Mouse (Mus musculus): ENCODE data around the gene Nfam1.

Gene Nfam1

DNA sequence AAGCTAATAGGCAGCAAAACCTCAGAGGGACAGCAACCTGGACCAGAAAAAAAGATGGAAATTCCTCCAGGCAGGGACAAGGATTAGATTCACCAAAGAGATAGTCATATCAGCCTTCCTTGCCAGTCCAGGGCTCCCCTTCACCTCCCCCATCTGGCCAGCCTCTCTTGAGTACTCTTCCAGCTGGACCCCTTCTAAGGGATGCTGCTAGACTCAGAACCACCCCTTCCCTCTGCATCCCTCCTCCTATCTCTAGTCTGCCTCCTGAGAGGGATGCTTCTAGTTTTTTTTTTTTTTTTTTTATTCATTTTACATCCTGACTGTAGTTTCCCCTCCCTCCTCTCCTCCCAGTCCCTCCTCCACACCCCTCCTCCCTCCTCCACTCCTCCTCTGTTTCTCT is 36.7 kb downstream of the Nfam1 start:
- no peak for DNase-seq (ENCODE audit: low read depth in 2 of 2, low spot score in 2 of 2)

DNA sequence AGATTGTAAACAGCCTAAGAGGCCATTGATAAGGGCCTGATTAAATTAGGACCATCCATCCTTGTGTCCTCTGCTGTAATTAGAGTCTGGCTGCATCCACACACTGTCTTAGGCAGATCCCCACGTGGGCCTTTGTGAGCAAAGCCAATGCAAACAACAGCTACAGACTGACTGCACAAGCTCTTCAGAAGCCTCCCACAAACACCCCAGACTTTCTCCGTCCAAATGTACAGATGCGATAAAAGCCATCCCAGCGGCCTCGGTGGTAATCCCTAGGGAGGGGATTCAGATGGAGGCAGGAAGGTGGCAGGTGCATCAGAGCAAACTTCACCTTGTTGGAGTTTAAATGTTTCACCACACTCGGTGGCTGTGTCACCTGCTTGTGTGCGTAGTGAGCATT is 37.9 kb downstream of the Nfam1 start:
- no peak for DNase-seq (ENCODE audit: low read depth in 2 of 2, low spot score in 2 of 2)

DNA sequence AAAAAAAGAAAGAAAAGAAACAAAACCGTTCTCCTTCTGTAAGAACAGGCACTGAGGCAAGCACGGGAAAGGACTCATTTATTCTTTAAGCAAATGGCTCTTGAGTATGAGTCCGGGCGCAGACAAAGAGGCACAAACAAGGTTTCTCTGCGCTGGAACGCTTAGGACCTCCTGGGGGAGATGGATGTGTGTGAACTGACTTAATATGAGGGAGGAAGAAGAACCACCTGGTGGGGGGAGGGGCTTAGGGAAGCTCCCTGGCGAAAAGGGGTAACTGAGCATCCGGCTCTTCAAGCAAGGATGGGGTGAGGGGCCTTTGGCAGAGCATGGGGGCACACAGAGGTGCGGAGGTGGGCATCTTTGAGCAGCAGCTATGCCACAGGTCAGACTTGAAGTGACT is 40.2 kb downstream of the Nfam1 start:
- no peak for DNase-seq (ENCODE audit: low read depth in 2 of 2, low spot score in 2 of 2)

DNA sequence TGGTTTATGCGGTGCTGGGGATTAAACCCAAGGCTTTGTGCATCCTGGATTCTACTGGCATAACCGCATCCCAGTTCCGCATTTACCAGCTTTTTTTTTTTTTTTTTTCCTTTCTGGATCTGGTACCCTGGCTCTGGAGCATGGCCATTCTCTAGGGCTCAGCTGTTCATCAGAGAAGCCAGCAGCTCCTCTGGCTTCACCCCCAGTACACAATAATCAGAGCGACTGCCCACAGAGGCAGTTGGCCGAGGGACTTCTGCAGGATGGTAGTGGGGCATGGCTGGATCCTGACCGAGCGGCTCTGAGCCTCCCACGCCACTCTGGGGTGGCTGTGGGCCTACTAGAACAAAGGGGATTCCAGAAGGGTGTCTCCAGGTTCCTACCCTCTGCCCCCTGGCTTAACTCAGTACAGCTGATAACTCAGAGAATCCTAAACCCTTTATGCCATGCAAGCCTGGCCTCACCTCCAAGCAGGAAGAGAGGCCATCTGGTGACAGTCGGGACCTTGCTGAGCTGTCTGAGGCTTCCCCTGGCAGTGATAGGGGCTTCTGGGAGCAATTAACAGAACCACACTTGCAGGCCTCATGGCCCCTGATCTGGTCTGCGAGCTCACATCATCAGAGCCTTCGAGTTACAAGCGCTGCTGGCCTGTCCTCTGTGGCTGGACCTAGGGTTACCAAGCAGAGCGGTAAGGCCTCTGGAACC is 40.9 kb downstream of the Nfam1 start:
- DNase-seq (ENCODE audit: low read depth in 2 of 2, low spot score in 2 of 2), result no peak

DNA sequence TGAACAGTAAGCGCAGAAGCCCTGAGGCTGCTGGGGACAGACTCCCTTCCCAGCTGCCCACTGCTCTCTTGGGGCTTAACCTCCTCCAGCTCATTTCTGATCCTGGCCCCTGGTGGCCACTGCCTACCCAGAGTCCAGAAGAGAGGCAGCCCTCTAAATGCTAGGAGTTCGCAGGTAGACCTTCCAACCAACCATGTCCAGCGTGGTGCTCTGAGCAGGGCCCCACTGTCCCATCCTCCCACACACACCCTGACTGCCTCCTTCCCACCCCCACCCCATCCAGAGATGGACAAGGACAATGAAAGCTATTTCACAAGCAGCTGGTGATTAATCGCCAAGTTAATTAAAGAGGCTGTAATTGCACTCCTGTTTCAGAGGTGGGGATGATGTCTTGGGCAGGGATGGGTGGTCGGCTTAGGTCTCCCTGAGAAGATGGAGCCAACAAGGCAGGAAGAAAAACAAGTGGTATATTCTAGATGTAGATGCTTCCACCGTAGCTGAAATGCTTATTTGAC is 43.9 kb downstream of the Nfam1 start:
- DNase-seq (ENCODE audit: low read depth in 2 of 2, low spot score in 2 of 2), result no peak

DNA sequence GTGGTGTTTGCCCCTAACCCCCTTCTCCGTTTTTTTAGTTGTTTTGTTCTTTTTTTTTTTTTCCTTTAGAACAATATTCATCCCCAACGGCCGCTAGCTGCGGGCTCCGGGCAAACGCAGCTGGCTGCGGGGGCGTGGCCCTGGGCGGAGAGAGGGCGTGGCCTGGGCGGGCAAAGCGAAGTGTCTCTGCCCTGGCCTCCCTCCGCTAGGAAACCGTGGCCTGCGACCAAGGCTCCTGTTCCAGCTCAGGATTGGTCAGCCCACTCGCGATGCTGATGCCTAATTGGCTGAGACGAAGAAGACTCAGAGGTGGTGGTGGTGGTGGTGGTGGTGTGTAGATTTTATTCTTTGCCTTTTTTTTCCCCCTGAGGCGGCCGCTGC is 45.4 kb downstream of the Nfam1 start, which contains the start of gene Tcf20:
Gene Tcf20 (minus strand): TSS at position 141 of the 381 bp plus-strand sequence.
- DNase-seq (ENCODE audit: low read depth in 2 of 2, low spot score in 2 of 2), result peak; percentile 78 to 88

DNA sequence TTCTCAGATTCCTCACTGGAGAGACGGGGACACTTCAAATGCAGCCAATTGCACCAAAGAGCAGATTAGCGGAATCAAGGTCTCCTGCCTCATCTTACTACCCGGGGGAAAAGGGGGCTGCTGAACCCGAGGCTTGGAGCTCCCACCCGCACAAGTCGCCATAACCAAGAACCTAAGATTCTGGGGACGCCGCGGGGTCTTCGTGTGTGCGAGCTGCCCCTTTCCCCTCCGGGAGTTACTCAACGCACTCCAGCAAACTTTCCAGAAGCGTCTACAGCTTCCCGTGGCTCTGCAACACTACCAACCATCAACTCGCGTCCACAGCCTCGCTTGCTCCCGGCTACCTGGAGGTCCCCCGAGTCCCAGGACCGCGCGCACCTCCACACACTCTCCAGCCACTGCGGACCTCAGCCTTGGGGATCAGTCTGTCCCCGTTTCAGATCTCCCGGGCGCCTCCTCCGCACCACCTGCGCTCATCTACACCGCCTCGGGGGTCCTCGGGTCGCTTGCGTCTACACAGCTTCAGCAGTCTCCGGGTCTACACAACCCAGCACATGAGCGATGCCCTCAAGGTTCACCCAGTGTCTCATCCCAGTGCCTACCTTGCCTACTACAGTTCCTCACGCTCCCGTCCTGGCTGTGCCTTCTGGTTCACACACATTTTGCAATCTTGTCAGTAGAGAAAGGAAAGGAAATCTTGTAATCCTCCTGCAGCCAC is 45.9 kb downstream of the Nfam1 start:
- no peak for DNase-seq (ENCODE audit: low read depth in 2 of 2, low spot score in 2 of 2)

DNA sequence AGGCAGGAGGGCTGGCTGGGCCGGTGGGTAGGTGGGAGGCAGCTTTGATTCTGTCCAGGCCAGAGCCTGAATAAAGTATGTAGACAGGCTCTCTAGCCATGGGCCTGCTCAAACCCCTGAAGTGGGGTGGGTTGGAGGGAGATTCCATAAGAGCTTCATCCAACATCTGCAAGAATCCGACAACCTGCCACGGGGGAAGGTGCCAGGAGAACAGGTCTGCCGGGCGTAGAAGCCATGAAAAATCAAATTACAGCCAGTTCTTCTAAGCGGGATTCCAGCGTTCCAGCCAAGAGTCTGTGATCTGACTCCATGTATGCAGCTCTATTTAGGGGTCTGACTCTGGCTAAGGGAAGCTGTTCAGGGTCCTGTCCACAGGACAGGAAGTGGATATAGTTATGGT is 48.5 kb downstream of the Nfam1 start:
- no peak for DNase-seq (ENCODE audit: low read depth in 2 of 2, low spot score in 2 of 2)

DNA sequence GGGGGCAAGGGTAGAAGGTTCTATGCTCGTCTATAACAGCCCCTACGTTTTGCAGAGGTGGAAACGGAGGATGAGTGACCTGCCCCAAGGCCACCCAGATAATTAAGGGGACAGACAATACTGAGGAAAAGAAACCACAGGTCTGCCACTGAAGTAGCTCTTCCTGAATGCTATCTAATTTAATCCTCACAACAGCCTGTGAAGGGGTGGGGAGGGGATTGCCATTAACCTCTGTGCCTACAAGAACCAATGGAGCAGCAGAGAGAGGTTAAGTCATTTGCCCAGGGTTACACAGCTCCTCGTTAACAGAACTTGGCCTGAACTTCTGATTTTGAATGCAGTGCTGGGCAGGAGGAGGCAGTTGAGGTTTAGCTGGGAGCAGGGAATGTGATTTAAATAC is 49.0 kb downstream of the Nfam1 start:
- no peak for DNase-seq (ENCODE audit: low read depth in 2 of 2, low spot score in 2 of 2)

DNA sequence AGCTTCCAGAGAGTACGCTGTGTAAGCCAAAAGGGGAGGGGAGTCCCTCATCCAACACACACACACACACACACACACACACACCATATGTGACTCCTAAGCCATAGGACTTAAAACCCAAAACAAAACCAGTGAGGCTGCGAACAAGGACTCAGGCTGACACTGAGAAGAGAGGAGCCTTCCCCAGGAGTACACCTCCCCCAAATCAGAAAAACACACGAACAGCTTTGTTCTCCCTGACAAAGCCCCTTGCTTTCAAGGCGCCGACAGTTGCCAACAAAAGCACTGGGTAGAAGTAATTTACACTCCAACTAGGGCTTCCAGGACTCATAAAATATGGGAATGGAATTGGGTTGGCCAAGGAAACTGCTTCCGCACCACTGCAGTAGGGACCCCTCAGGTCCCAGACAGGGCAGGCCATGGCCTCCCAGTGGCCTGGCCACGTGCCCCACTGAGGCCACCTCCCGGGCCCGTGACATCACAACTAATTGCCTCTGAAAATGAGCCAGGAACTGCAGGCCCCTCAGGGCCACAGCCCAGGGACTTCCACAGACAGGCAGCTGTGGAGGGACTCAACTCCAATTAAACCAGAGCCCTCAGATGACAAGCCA is 49.6 kb downstream of the Nfam1 start:
- DNase-seq (ENCODE audit: low read depth in 2 of 2, low spot score in 2 of 2), result no peak

DNA sequence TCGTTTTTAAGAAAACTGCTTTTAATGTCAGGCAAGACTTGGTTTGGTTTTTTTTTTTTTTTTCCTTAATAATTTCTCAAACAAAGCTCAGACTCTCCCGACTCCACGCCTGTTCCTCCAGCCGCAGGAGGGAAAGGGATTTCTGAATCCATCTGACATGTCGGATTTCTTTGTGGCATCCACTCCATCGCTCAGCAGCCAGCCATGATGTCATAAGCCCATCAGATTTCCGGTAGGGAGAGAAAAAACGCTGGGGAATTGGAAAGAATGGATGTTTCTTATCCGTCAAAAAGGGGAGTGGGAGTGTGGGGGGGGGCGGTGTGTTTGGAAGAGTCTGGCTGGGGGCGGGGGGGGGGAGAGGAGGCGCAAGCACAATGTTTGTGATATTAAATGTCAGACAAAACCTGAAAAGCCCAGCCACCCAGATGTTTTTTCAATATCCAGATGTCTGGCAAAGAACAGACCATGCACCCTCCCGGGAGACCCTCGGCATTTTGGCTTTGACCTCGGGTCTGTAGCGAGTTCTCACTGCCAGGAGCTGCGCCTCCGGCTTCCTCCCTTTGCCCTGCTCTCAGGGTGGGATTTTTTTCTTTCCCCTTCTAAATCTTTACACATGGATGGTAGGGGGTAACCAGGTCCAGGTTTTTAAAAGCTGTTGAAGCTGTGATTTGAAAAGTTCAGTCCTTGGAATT is 50.2 kb downstream of the Nfam1 start:
- no peak for DNase-seq (ENCODE audit: low read depth in 2 of 2, low spot score in 2 of 2)

DNA sequence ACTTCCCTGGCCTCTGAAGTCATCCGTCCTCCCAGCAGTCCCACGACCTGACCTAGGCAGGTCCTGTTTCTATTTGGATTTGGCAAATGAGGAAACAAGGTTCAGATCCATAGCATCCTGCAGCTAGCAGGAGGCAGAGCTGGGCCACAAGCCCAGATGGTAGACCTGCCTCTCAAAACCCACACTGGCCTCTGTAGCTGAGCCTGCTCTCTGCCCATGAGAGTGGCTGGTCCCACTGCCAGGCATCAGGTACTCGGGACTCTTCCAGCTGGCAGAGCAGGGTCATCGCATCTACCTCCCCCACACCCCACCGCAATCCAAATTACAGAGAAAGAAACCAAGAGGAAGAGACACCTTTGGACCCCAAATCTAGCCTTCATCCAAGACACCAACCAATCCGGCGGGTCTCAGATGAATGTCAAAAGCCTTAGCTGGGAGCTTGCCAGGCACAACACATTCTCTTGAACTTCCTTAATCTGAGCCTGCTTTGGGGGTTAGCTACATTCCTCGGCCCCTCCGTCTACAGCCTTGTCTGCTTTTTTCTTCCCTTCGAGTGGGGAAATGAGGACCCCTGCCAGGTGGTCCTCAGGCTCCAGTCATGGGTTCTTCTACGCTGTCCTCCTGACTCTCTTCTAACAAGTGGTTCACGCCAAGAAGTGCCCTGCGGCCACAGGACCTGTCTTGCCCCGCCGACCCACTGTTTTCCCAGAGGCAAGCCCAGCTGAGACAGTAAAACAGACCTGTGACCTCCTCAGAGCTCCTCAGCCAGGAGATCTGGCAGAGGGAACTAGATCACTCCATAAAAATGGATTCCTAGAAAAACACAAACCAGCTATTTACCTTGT is 51.2 kb downstream of the Nfam1 start:
- DNase-seq (ENCODE audit: low read depth in 2 of 2, low spot score in 2 of 2), result no peak

DNA sequence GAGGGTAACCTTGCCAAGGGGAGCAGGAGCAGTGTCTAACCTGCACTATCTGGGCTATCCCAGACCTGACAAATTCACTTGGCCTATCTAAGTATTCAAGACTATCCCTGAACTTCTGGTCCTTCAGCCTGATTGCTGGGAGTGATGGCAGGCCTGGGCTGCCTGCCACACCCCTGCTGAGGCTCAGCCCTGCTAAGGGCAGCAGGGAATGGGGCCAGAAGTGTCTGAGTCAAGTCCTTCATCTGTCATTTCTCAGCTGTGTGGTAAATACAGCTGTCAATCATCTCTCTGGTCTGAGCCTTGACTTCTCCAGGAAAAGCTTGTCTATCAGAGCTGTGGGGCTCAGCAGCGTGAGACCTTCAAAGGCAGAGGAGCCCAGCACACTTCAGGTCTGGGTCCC is 53.6 kb downstream of the Nfam1 start:
- DNase-seq (ENCODE audit: low read depth in 2 of 2, low spot score in 2 of 2), result no peak

DNA sequence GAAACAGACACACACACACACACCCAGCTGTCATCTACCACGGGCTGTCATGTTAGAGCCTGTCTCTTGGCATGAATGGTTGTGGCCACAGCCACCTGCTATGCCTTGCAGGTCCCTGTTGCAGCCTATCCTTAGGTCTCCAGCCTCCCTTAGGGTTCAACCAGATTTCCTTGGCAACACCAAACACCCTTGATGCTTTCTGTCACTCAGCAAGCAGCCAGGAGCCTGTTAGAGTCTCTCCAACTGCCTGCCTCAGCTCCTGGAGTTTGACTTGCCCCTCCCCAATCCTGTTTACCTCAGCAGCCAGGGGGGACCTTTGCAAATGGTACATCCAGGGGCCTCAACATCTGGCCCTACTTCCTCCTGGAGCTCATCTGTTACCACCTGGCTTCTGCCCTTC is 58.6 kb downstream of the Nfam1 start:
- DNase-seq (ENCODE audit: low read depth in 2 of 2, low spot score in 2 of 2), result no peak

DNA sequence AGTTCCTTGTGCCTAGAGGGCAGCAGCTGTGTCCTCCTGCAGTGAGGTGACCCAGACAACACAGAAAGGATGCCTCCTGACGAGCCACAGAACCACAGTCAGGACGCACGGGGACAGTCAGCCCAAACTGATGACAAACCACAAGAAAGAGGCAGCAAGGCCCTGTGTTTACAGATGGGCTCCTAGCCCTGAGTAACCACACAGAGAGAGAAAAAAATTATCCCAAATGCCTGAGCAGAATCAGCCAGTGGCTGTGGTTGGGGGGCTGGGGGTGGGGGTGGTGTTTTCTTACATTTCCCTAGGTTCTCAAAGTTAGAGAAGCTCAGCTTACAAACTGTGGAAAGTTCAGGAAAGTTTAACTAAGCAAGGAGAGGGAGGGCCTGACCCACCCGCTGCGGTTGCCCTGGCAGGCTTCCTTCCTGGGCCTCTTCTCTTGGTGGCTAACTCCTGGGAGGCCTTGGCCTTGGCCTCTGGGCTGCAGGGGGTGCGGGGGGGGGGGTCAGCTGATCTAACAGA is 63.8 kb downstream of the Nfam1 start:
- no peak for DNase-seq (ENCODE audit: low read depth in 2 of 2, low spot score in 2 of 2)

DNA sequence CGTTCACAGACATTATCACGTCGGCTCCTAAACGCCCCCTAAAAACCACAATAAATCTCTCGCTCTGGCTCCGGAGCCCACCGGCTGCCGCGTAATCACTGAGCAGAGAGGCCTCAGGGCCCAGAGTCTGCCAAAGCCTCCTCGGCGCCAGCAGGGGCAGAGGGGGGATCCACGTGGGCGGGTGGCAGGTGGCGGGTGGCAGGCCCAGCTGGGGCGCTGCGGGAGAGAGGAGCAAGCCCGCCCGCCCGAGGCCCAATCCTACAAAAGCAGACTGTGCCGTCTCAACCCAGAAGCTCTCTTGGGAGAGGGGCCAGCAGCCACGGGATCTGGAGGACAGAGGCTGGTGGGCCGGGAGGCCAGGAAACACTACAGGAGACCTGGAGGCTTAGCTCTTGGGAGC is 64.7 kb downstream of the Nfam1 start:
- DNase-seq (ENCODE audit: low read depth in 2 of 2, low spot score in 2 of 2), result peak; percentile 30 to 36

DNA sequence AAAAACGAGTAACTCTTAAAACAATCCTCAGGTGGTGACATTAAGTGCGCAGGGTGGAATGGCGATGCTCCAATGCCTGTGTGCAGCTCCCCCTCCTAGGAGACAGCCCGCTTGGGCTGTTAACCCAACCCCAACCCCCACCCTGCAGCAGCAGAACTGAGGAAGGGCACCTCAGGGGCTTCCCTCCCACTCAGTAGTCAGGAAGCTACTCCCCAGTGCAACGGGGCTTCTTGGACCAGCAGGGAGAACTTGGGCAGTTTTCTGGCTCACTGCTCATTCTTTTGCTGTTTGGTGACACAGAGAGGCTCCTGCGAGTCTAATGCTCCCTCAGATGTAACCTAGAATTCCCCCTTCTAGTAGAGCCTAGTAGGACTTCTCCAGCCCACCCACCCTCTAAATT is 65.2 kb downstream of the Nfam1 start:
- DNase-seq (ENCODE audit: low read depth in 2 of 2, low spot score in 2 of 2), result no peak

DNA sequence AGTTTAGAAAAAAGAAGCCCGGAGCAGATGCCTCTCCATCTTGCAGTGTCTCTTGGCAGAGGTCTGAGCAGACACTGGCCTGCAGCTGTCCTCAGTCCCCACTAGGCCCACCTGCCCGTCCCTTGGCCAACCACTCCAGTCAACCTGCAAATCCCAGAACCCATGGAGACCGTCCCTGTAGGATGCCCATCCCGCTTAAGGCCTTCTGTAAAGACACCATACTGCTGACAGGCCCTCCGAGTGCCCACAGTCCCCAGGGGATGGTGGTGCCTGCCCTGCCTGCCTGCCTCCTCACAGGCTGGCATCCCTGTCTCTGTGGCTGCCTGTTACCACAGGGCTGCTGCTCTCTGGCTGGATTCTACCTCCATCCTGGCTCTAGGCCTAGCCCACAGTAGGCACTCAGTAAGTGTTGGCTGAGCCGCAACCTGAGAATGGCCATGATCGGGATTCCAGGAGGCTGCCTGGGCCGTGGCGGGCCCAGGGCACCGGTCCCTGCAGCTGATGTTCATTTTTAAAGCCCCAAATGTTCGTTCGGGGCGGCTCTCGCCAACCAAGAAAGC is 68.8 kb downstream of the Nfam1 start:
- DNase-seq (ENCODE audit: low read depth in 2 of 2, low spot score in 2 of 2), result no peak

DNA sequence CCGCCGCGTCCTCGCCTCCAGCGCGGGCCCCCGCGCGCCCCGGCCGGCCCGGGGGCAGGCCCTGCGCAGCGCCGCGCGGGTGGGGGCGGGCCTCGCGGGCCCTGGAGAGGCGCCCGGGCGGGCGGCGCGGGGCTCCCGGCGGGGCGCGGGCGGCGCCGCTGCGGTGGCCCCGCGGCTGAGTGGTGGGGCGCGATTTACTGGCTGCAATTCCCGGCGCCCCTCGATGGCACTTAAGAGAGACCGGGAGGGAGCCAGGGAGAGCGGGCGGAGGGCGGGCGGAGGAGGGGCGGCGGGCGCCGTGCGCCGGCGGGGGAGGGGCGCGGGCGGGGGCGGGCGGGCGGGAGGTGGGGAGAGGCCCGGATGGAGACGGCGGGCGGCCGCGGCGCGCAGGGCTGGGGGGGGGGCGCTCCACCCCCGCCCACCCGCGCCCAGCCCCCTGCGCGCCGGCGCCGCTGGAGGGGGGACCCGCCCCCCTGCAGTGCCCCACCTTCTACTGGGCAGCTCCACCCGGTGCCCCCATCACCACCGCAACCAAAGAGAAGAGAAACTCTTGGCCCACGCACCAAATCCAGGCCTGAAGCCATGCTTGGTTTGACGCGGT is 69.5 kb downstream of the Nfam1 start:
- no peak for DNase-seq (ENCODE audit: low read depth in 2 of 2, low spot score in 2 of 2)

DNA sequence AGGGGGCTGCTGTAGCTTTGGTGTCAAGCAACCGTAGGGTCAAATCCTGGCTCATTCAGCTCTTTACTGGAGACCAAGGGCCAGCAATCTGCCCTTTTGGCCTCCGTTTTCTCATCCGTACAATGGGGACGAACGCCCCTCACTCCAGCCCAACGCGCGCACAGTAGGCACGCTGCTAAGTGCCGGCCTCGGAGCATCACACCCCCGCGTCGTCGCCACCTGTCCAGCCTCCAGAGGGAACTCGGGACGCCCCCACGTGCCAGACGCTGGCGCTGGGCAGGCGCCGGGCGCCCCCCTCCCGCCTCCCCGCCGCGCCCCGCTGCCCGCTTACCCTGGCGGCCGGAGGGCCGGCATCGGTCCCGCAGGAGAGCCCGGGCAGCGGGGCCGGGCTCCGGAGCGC is 70.0 kb downstream of the Nfam1 start:
- no peak for DNase-seq (ENCODE audit: low read depth in 2 of 2, low spot score in 2 of 2)

Data from CD8-positive naive resting alpha-beta T cell, adult 2 months (primary cell).